Mouse (Mus musculus) gastrocnemius, adult 18-20 months (tissue): ENCODE data around the gene Zfp777. TPM values are rescaled to one million over a fixed set of nuclear protein-coding genes. Genes with fewer than 3 reads are reported as not detected.

Source experiments
- DNase-seq: peaks from one replicate; pipeline ENCODE4 v3.0.0; 2021; ENCODE audit warnings: low spot score
- long read RNA-seq, 2 experiments: library from polyadenylated mRNA; stranded (forward); transcript quantifications; one replicate each; pipeline ENCODE4 v2.0.0; 2021
- total RNA-seq, 2 experiments: library from RNA; stranded (reverse); gene quantifications; 2 replicates each; pipeline ENCODE4 v1.2.3; 2021

Gene Zfp777
- total RNA-seq = 10 to 100 TPM; 17.4 to 20.7 TPM
- long read RNA-seq, experiment 1, transcript Zfp777-202 (6 exons, 3,111 nt) = major isoform, 14 of 26 reads
- long read RNA-seq, experiment 1, partial matches to known transcripts = 6 of 26 reads
- long read RNA-seq, experiment 1, other reads (novel, unspliced or antisense) = 6 of 26 reads
- long read RNA-seq, experiment 2, transcript Zfp777-202 (6 exons, 3,111 nt) = major isoform, 14 of 24 reads
- long read RNA-seq, experiment 2, partial matches to known transcripts = 3 of 24 reads
- long read RNA-seq, experiment 2, other reads (novel, unspliced or antisense) = 7 of 24 reads

- peak; percentile 84 for DNase-seq
Measured at GRCm38 (mm10) chr6:48048426-48049272, at the start of gene Zfp777. Zfp777 (minus strand) TSS chr6:48048911.

GRCm38 (mm10) chr6:48086957-48087715 is 38.4 kb upstream of the Zfp777 start:
- no peak for DNase-seq

GRCm38 (mm10) chr6:48086471-48086878 is 37.8 kb upstream of the Zfp777 start, which contains the start of gene Zfp746:
Zfp746 (minus strand) TSS chr6:48086593.
- DNase-seq = peak; percentile 91

- DNase-seq = peak; percentile 57
Measured at GRCm38 (mm10) chr6:48085521-48086404, 37.1 kb upstream of the Zfp777 start.

- DNase-seq = no peak
Measured at GRCm38 (mm10) chr6:48083733-48084191, 35.1 kb upstream of the Zfp777 start.

GRCm38 (mm10) chr6:48081952-48082351 is 33.2 kb upstream of the Zfp777 start:
- no peak for DNase-seq

- no peak for DNase-seq
Measured at GRCm38 (mm10) chr6:48081021-48081420, 32.3 kb upstream of the Zfp777 start.

- no peak for DNase-seq
Measured at GRCm38 (mm10) chr6:48073316-48073715, 24.6 kb upstream of the Zfp777 start.

GRCm38 (mm10) chr6:48067492-48067891 is 18.8 kb upstream of the Zfp777 start:
- DNase-seq = no peak

- DNase-seq = no peak
Measured at GRCm38 (mm10) chr6:48065587-48066075, 16.9 kb upstream of the Zfp777 start.

GRCm38 (mm10) chr6:48064451-48064850 is 15.7 kb upstream of the Zfp777 start:
- no peak for DNase-seq

- no peak for DNase-seq
Measured at GRCm38 (mm10) chr6:48063940-48064339, 15.2 kb upstream of the Zfp777 start.

- no peak for DNase-seq
Measured at GRCm38 (mm10) chr6:48060895-48061294, 12.2 kb upstream of the Zfp777 start.

- no peak for DNase-seq
Measured at GRCm38 (mm10) chr6:48060421-48060820, 11.7 kb upstream of the Zfp777 start.

- no peak for DNase-seq
Measured at GRCm38 (mm10) chr6:48052136-48052535, 3.4 kb upstream of the Zfp777 start.

GRCm38 (mm10) chr6:48051666-48052065 is 3.0 kb upstream of the Zfp777 start:
- DNase-seq = no peak

GRCm38 (mm10) chr6:48049273-48050065 is 758 bp upstream of the Zfp777 start:
- DNase-seq = no peak

- DNase-seq = peak; percentile 13
Measured at GRCm38 (mm10) chr6:48047450-48048351, 1.0 kb downstream of the Zfp777 start.

- DNase-seq = no peak
Measured at GRCm38 (mm10) chr6:48047114-48047449, 1.6 kb downstream of the Zfp777 start.
